Mouse (Mus musculus): ENCODE results near the gene Slxl1. TPM values are rescaled to one million over a fixed set of nuclear protein-coding genes. Genes with fewer than 3 reads are reported as not detected.
"Not testable (repeated sequence)": the region's sequence is repeated elsewhere in the genome, so short reads cannot be mapped to it uniquely, and the experiment has no call there.

The Slxl1 gene
- total RNA-seq (2021) = not detected
- long read RNA-seq, experiment 1 = 0 reads
- long read RNA-seq, experiment 2 = 0 reads

GRCm38 (mm10) chrX:55226576-55226975, at the start of gene Slxl1:
Slxl1 (plus strand) TSS chrX:55226876.
- DNase-seq (ENCODE audit: low spot score in 2 of 2) = not testable (repeated sequence)
